Mouse (Mus musculus): Measurements from ENCODE around the gene Sept7. TPM values are rescaled to one million over a fixed set of nuclear protein-coding genes. Genes with fewer than 3 reads are reported as not detected.
"Not testable (repeated sequence)": the region's sequence is repeated elsewhere in the genome, so short reads cannot be mapped to it uniquely, and the experiment has no call there.

Gene Sept7
- polyA plus RNA-seq, 1 experiment from 2014 or later = 233 TPM

GRCm38 (mm10) chr9:25267574-25267973, 15.3 kb downstream of the Sept7 start:
- no peaks in the 10 kb centered on the region for H3K9me3 ChIP-seq (replicated peaks)
- no peak overlapping the region for H3K27ac ChIP-seq
- 80% methylated on average over 2 of the region's 2 CpGs for WGBS
- H3K4me3 ChIP-seq = no peak overlapping the region
- no peaks in the 10 kb centered on the region for H3K27me3 ChIP-seq (ENCODE audit: low read depth, poor library complexity, severe bottlenecking)
- H3K36me3 ChIP-seq = peaks cover 62% of the 10 kb centered on the region
- no peak for DNase-seq (ENCODE audit: low spot score)
- H3K4me1 ChIP-seq = no peaks in the 10 kb centered on the region

- DNase-seq (ENCODE audit: low spot score) = no peak
- Histone ChIP-seq H3K9me3 (replicated peaks) (no peaks in the 10 kb centered on the region), H3K4me3 (no peak overlapping the region), H3K27ac (no peak overlapping the region), H3K36me3 (peaks cover 55% of the 10 kb centered on the region), H3K4me1 (no peaks in the 10 kb centered on the region), H3K27me3 (ENCODE audit: low read depth, poor library complexity, severe bottlenecking) (no peaks in the 10 kb centered on the region)
- 90% methylated on average over 2 of the region's 2 CpGs for WGBS
These were observed 19.7 kb downstream of the Sept7 start for GRCm38 (mm10) chr9:25271902-25272301.

- DNase-seq (ENCODE audit: low spot score) = no peak
- Histone ChIP-seq H3K36me3 (peaks cover 58% of the 10 kb centered on the region), H3K4me1 (no peaks in the 10 kb centered on the region), H3K9me3 (replicated peaks) (no peaks in the 10 kb centered on the region), H3K27me3 (ENCODE audit: low read depth, poor library complexity, severe bottlenecking) (no peaks in the 10 kb centered on the region), H3K27ac (no peak overlapping the region), H3K4me3 (no peak overlapping the region)
- WGBS = 87% methylated on average over 1 of the region's 1 CpGs
These were observed 37.6 kb downstream of the Sept7 start for GRCm38 (mm10) chr9:25289796-25290195.

- no peak for DNase-seq (ENCODE audit: low spot score)
- no peak overlapping the region for H3K27ac ChIP-seq
- no peaks in the 10 kb centered on the region for H3K4me1 ChIP-seq
- H3K4me3 ChIP-seq = no peak overlapping the region
- WGBS = 81% methylated on average over 1 of the region's 1 CpGs
- no peaks in the 10 kb centered on the region for H3K27me3 ChIP-seq (ENCODE audit: low read depth, poor library complexity, severe bottlenecking)
- no peaks in the 10 kb centered on the region for H3K9me3 ChIP-seq (replicated peaks)
- peaks cover 46% of the 10 kb centered on the region for H3K36me3 ChIP-seq
These were observed 57.4 kb downstream of the Sept7 start for GRCm38 (mm10) chr9:25309505-25310182.

GRCm38 (mm10) chr9:25314304-25314703, 62.1 kb downstream of the Sept7 start:
- DNase-seq (ENCODE audit: low spot score) = no peak
- no peaks in the 10 kb centered on the region for H3K27me3 ChIP-seq (ENCODE audit: low read depth, poor library complexity, severe bottlenecking)
- no peak overlapping the region for H3K27ac ChIP-seq
- no peaks in the 10 kb centered on the region for H3K9me3 ChIP-seq (replicated peaks)
- peaks cover 14% of the 10 kb centered on the region for H3K4me1 ChIP-seq
- no peak overlapping the region for H3K4me3 ChIP-seq
- 89% methylated on average over 4 of the region's 4 CpGs for WGBS
- peaks cover 11% of the 10 kb centered on the region for H3K36me3 ChIP-seq

GRCm38 (mm10) chr9:25317827-25318505, 65.7 kb downstream of the Sept7 start:
- 67% methylated on average over 4 of the region's 4 CpGs for WGBS
- DNase-seq (ENCODE audit: low spot score) = peak; percentile 62
- no peaks in the 10 kb centered on the region for H3K27me3 ChIP-seq (ENCODE audit: low read depth, poor library complexity, severe bottlenecking)
- H3K4me3 ChIP-seq = no peak overlapping the region
- no peaks in the 10 kb centered on the region for H3K9me3 ChIP-seq (replicated peaks)
- H3K27ac ChIP-seq = no peak overlapping the region
- peaks cover 15% of the 10 kb centered on the region for H3K4me1 ChIP-seq
- no peaks in the 10 kb centered on the region for H3K36me3 ChIP-seq

- not testable (repeated sequence) for H3K9me3 ChIP-seq (replicated peaks); H3K36me3 ChIP-seq; H3K27me3 ChIP-seq (ENCODE audit: low read depth, poor library complexity, severe bottlenecking); H3K4me3 ChIP-seq; H3K27ac ChIP-seq; DNase-seq (ENCODE audit: low spot score)
- peaks cover 15% of the 10 kb centered on the region for H3K4me1 ChIP-seq
- 96% methylated on average over 6 of the region's 6 CpGs for WGBS
These were observed 67.4 kb downstream of the Sept7 start for GRCm38 (mm10) chr9:25319676-25320075.

- Histone ChIP-seq H3K4me1 (no peaks in the 10 kb centered on the region), H3K9me3 (replicated peaks) (no peaks in the 10 kb centered on the region), H3K27me3 (ENCODE audit: low read depth, poor library complexity, severe bottlenecking) (no peaks in the 10 kb centered on the region), H3K36me3 (no peaks in the 10 kb centered on the region), H3K4me3 (no peak overlapping the region), H3K27ac (no peak overlapping the region)
- WGBS = 87% methylated on average over 4 of the region's 4 CpGs
- DNase-seq (ENCODE audit: low spot score) = no peak
These were observed 75.6 kb downstream of the Sept7 start for GRCm38 (mm10) chr9:25327727-25328370.

GRCm38 (mm10) chr9:25328946-25329723, 76.9 kb downstream of the Sept7 start:
- no peak for DNase-seq (ENCODE audit: low spot score)
- Histone ChIP-seq H3K27me3 (ENCODE audit: low read depth, poor library complexity, severe bottlenecking) (no peaks in the 10 kb centered on the region), H3K27ac (no peak overlapping the region), H3K4me3 (no peak overlapping the region), H3K4me1 (no peaks in the 10 kb centered on the region), H3K9me3 (replicated peaks) (no peaks in the 10 kb centered on the region), H3K36me3 (no peaks in the 10 kb centered on the region)
- 83% methylated on average over 11 of the region's 11 CpGs for WGBS

GRCm38 (mm10) chr9:25337436-25338198, 85.4 kb downstream of the Sept7 start:
- DNase-seq (ENCODE audit: low spot score) = no peak
- Histone ChIP-seq H3K36me3 (no peaks in the 10 kb centered on the region), H3K27me3 (ENCODE audit: low read depth, poor library complexity, severe bottlenecking) (no peaks in the 10 kb centered on the region), H3K27ac (no peak overlapping the region), H3K4me3 (no peak overlapping the region), H3K9me3 (replicated peaks) (no peaks in the 10 kb centered on the region), H3K4me1 (no peaks in the 10 kb centered on the region)
- WGBS = 89% methylated on average over 2 of the region's 2 CpGs

- Histone ChIP-seq H3K27me3 (ENCODE audit: low read depth, poor library complexity, severe bottlenecking) (no peaks in the 10 kb centered on the region), H3K27ac (no peak overlapping the region), H3K36me3 (no peaks in the 10 kb centered on the region), H3K4me1 (no peaks in the 10 kb centered on the region), H3K9me3 (replicated peaks) (no peaks in the 10 kb centered on the region), H3K4me3 (no peak overlapping the region)
- 80% methylated on average over 1 of the region's 1 CpGs for WGBS
- no peak for DNase-seq (ENCODE audit: low spot score)
These were observed 88.2 kb downstream of the Sept7 start for GRCm38 (mm10) chr9:25340412-25340811.

GRCm38 (mm10) chr9:25353775-25354174, 101.5 kb downstream of the Sept7 start:
- 88% methylated on average over 1 of the region's 1 CpGs for WGBS
- no peak overlapping the region for H3K27ac ChIP-seq
- H3K9me3 ChIP-seq (replicated peaks) = no peaks in the 10 kb centered on the region
- H3K27me3 ChIP-seq (ENCODE audit: low read depth, poor library complexity, severe bottlenecking) = no peaks in the 10 kb centered on the region
- H3K4me3 ChIP-seq = no peak overlapping the region
- H3K4me1 ChIP-seq = no peaks in the 10 kb centered on the region
- no peaks in the 10 kb centered on the region for H3K36me3 ChIP-seq
- DNase-seq (ENCODE audit: low spot score) = no peak
